Mouse (Mus musculus) hindbrain, postnatal 0 days (tissue): ENCODE measurements around the gene Snx9. TPM values are rescaled to one million over a fixed set of nuclear protein-coding genes. Genes with fewer than 3 reads are reported as not detected.

Source experiments
- ATAC-seq: fragments of 200-750 bp; cut with Nextera tagmentation; 2 replicates; pipeline ENCODE4 v1.8.0; 2017; ENCODE audit warnings: mild to moderate bottlenecking, moderate TSS enrichment, moderate library complexity
- DNase-seq: peaks from one replicate; pipeline ENCODE4 v3.0.0-alpha.2; 2015; ENCODE audit warnings: low spot score
- H3K27ac ChIP-seq: fragments of 300-500 bp; sonication (generic); 2 replicates; pipeline ENCODE4 v1.5.1; 2014; ENCODE audit warnings: mild to moderate bottlenecking
- H3K27me3 ChIP-seq: fragments of 300-500 bp; sonication (generic); 2 replicates; pipeline ENCODE4 v1.6.1; 2014; ENCODE audit warnings: low read length, mixed read lengths; ENCODE audit not compliant: insufficient read depth
- H3K36me3 ChIP-seq: fragments of 300-500 bp; sonication (generic); 2 replicates; pipeline ENCODE4 v1.6.1; 2014; ENCODE audit warnings: low read length, mixed read lengths; ENCODE audit not compliant: insufficient read depth
- H3K4me1 ChIP-seq: fragments of 300-500 bp; sonication (generic); 2 replicates; pipeline ENCODE4 v1.6.1; 2014; ENCODE audit warnings: antibody characterized with exemption, low read length, mixed read lengths; ENCODE audit not compliant: insufficient read depth
- H3K4me2 ChIP-seq: fragments of 300-500 bp; sonication (generic); 2 replicates; pipeline ENCODE4 v1.6.1; 2014; ENCODE audit warnings: low read depth, mild to moderate bottlenecking, low read length, moderate library complexity, mixed read lengths
- H3K4me3 ChIP-seq: fragments of 300-500 bp; sonication (generic); 2 replicates; pipeline ENCODE4 v1.5.1; 2014; ENCODE audit warnings: low read length
- H3K9ac ChIP-seq: fragments of 300-500 bp; sonication (generic); replicated peaks from 2 replicates; pipeline ENCODE4 v1.6.1; 2014; ENCODE audit warnings: mild to moderate bottlenecking, low read length, moderate library complexity, mixed read lengths
- H3K9me3 ChIP-seq: fragments of 300-500 bp; sonication (generic); 2 replicates; pipeline ENCODE4 v1.6.1; 2016; ENCODE audit warnings: low read length, mixed read lengths
- CTCF ChIP-seq: IDR thresholded peaks from 2 replicates; pipeline ENCODE4 v1.5.1; 2016; ENCODE audit warnings: antibody characterized with exemption, control low read depth, low read depth
- WGBS: fragments of 180-500 bp; shearing (Covaris S2); extraction: QIAGEN DNeasy Blood & Tissue Kit; methylation state at CpG from one replicate; pipeline ENCODE4 v1.1.7; 2014; 5-methylcytosine and 5-hydroxymethylcytosine counted together
- polyA plus RNA-seq: library from polyadenylated mRNA; unstranded; fragments of >200 nt; fragmentation: Nextera tagmentation; extraction: Ambion mirVana; gene quantifications from 2 replicates; pipeline ENCODE4 v1.2.1, GENCODE M21; 2015
- total RNA-seq: library from RNA; depleted of rRNA; stranded (reverse); fragments of >200 nt; gene quantifications from 2 replicates; pipeline ENCODE4 v1.2.3, GENCODE M21; 2014

Snx9 gene
- total and polyA plus RNA-seq, 2 experiments from 2014 or later: 7.0 to 12.5 TPM

GRCm38 (mm10) chr17:5830832-5831231 lies 10.3 kb upstream of the Snx9 start:
- Histone ChIP-seq H3K4me1 (no peaks in the 10 kb centered on the region), H3K27ac (no peak overlapping the region), H3K27me3 (no peaks in the 10 kb centered on the region), H3K36me3 (no peaks in the 10 kb centered on the region), H3K4me2 (no peak overlapping the region), H3K4me3 (no peak overlapping the region), H3K9ac (no peak overlapping the region), H3K9me3 (no peaks in the 10 kb centered on the region)
- no peak for TF ChIP-seq CTCF
- no peak for DNase-seq
- 90% methylated on average over 5 of the region's 5 CpGs for WGBS
- no peak for ATAC-seq

- H3K27me3 ChIP-seq: no peaks in the 10 kb centered on the region
- no peak overlapping the region for H3K27ac ChIP-seq
- WGBS: 86% methylated on average over 1 of the region's 1 CpGs
- no peaks in the 10 kb centered on the region for H3K9me3 ChIP-seq
- ATAC-seq (no peak), DNase-seq (no peak)
- no peaks in the 10 kb centered on the region for H3K36me3 ChIP-seq
- no peak for TF ChIP-seq CTCF
- H3K4me1 ChIP-seq: no peaks in the 10 kb centered on the region
- no peak overlapping the region for H3K4me2 ChIP-seq
- no peak overlapping the region for H3K4me3 ChIP-seq
- H3K9ac ChIP-seq: no peak overlapping the region
Observed at GRCm38 (mm10) chr17:5831257-5831806, 9.8 kb upstream of the Snx9 start.

GRCm38 (mm10) chr17:5834166-5834565 lies 7.0 kb upstream of the Snx9 start:
- Histone ChIP-seq H3K36me3 (no peaks in the 10 kb centered on the region), H3K4me3 (no peak overlapping the region), H3K9me3 (no peaks in the 10 kb centered on the region), H3K4me2 (no peak overlapping the region), H3K27me3 (no peaks in the 10 kb centered on the region), H3K27ac (no peak overlapping the region), H3K4me1 (no peaks in the 10 kb centered on the region), H3K9ac (no peak overlapping the region)
- WGBS: 70% methylated on average over 3 of the region's 3 CpGs
- TF ChIP-seq CTCF: no peak
- ATAC-seq: no peak
- no peak for DNase-seq

GRCm38 (mm10) chr17:5834798-5835328 lies 6.3 kb upstream of the Snx9 start:
- H3K27ac ChIP-seq: no peak overlapping the region
- no peak overlapping the region for H3K9ac ChIP-seq
- no peaks in the 10 kb centered on the region for H3K27me3 ChIP-seq
- H3K36me3 ChIP-seq: no peaks in the 10 kb centered on the region
- no peaks in the 10 kb centered on the region for H3K9me3 ChIP-seq
- no peak overlapping the region for H3K4me2 ChIP-seq
- DNase-seq: no peak
- no peak for ATAC-seq
- TF ChIP-seq CTCF: no peak
- 77% methylated on average over 3 of the region's 3 CpGs for WGBS
- no peaks in the 10 kb centered on the region for H3K4me1 ChIP-seq
- H3K4me3 ChIP-seq: no peak overlapping the region

- DNase-seq: no peak
Observed at GRCm38 (mm10) chr17:5839549-5840240, 1.4 kb upstream of the Snx9 start.

GRCm38 (mm10) chr17:5840550-5841127 lies 490 bp upstream of the Snx9 start:
- 5% methylated on average over 32 of the region's 32 CpGs for WGBS
- no peaks in the 10 kb centered on the region for H3K36me3 ChIP-seq
- no peaks in the 10 kb centered on the region for H3K9me3 ChIP-seq
- H3K27ac ChIP-seq: peak overlapping the region; percentile 97
- ATAC-seq (no peak; the same call in 1 of the 2 replicates), DNase-seq (peak; percentile 61)
- H3K4me3 ChIP-seq: peak overlapping the region; percentile 73
- no peaks in the 10 kb centered on the region; the same call in 1 of the 2 replicates for H3K4me1 ChIP-seq
- H3K9ac ChIP-seq: peak overlapping the region; percentile 96
- peak overlapping the region; percentile 76 for H3K4me2 ChIP-seq
- no peaks in the 10 kb centered on the region for H3K27me3 ChIP-seq
- TF ChIP-seq CTCF: no peak

More at GRCm38 (mm10) chr17:5839549-5840240, 1.4 kb upstream of the Snx9 start:
- Histone ChIP-seq H3K9ac (no peak overlapping the region), H3K27ac (no peak overlapping the region), H3K4me1 (no peaks in the 10 kb centered on the region; the same call in 1 of the 2 replicates), H3K4me3 (no peak overlapping the region), H3K9me3 (no peaks in the 10 kb centered on the region), H3K36me3 (no peaks in the 10 kb centered on the region), H3K4me2 (no peak overlapping the region), H3K27me3 (no peaks in the 10 kb centered on the region)
- no peak for TF ChIP-seq CTCF
- WGBS: 85% methylated on average over 5 of the region's 5 CpGs
- no peak for ATAC-seq

GRCm38 (mm10) chr17:5841943-5842273 lies 779 bp downstream of the Snx9 start:
- Histone ChIP-seq H3K4me1 (no peaks in the 10 kb centered on the region; the same call in 1 of the 2 replicates), H3K4me3 (peak overlapping the region; percentile 73), H3K9me3 (no peaks in the 10 kb centered on the region), H3K36me3 (no peaks in the 10 kb centered on the region), H3K4me2 (peak overlapping the region; percentile 76), H3K27ac (peak overlapping the region; percentile 97), H3K27me3 (no peaks in the 10 kb centered on the region), H3K9ac (peak overlapping the region; percentile 96)
- TF ChIP-seq CTCF: no peak
- DNase-seq (no peak), ATAC-seq (no peak)
- 1% methylated on average over 7 of the region's 7 CpGs for WGBS
